Mouse (Mus musculus): Measurements from ENCODE around the gene Dok4. TPM values are rescaled to one million over a fixed set of nuclear protein-coding genes. Genes with fewer than 3 reads are reported as not detected.

The Dok4 gene
- total RNA-seq, 2 experiments from 2014 or later = 11.0 to 12.2 TPM

DNA sequence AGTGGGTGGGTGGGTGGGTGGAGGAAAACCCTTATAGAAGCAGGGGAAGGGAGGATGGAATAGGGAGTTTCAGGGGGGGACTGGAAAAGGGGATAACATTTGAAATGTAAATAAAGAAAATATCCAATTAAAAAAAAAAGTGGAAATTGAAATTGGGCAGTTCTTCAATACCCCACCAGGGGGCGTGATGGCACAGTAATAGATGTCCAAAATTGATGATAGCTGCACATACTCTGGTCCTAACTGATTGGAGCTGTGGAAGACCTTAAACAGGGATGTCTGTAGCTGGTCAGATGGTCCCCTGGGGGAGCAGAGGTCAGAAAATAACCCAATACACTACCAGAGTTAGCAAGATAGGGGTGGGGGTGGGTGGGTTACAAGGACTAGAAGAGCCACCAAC, 61.6 kb downstream of the Dok4 start:
- ATAC-seq (replicated peaks; ENCODE audit: low FRiP score, poor library complexity, severe bottlenecking) = no peak

Other genes starting within 250 kb of the Dok4 start
- gene Arl2bp, start 209.7 kb downstream of the Dok4 start, total RNA-seq (2015; ENCODE audit: low replicate concordance) = 23.8 and 27.2 TPM in 2 replicates
- gene Arl2bp, start 209.7 kb downstream of the Dok4 start, total RNA-seq (2017; ENCODE audit: low replicate concordance) = 29.4 and 36.1 TPM in 2 replicates
- not detected in 2 replicates for gene Pllp, start 180.1 kb downstream of the Dok4 start, total RNA-seq (2015; ENCODE audit: low replicate concordance)
- gene Pllp, start 180.1 kb downstream of the Dok4 start, total RNA-seq (2017; ENCODE audit: low replicate concordance) = not detected in 2 replicates
- gene Ccl22, start 130.7 kb downstream of the Dok4 start, total RNA-seq (2015; ENCODE audit: low replicate concordance) = 0.72 TPM in 1 of 2 replicates, not detected in the other
- gene Ccl22, start 130.7 kb downstream of the Dok4 start, total RNA-seq (2017; ENCODE audit: low replicate concordance) = 2.3 TPM in 1 of 2 replicates, not detected in the other
- 7.5 TPM in 1 of 2 replicates, not detected in the other for gene Cx3cl1, start 104.3 kb downstream of the Dok4 start, total RNA-seq (2015; ENCODE audit: low replicate concordance)
- 0.13 and 0.38 TPM in 2 replicates for gene Cx3cl1, start 104.3 kb downstream of the Dok4 start, total RNA-seq (2017; ENCODE audit: low replicate concordance)
- gene Ccl17, start 65.9 kb downstream of the Dok4 start, total RNA-seq (2015; ENCODE audit: low replicate concordance) = not detected in 2 replicates
- gene Ccl17, start 65.9 kb downstream of the Dok4 start, total RNA-seq (2017; ENCODE audit: low replicate concordance) = not detected in 2 replicates
- gene Coq9, start 38.0 kb downstream of the Dok4 start, total RNA-seq (2015; ENCODE audit: low replicate concordance) = 27.8 and 34.8 TPM in 2 replicates
- gene Coq9, start 38.0 kb downstream of the Dok4 start, total RNA-seq (2017; ENCODE audit: low replicate concordance) = 42.1 and 47.1 TPM in 2 replicates
- 27.4 and 66.7 TPM in 2 replicates for gene Ciapin1, start 38.0 kb downstream of the Dok4 start, total RNA-seq (2015; ENCODE audit: low replicate concordance)
- gene Ciapin1, start 38.0 kb downstream of the Dok4 start, total RNA-seq (2017; ENCODE audit: low replicate concordance) = 36.8 and 46.6 TPM in 2 replicates
- gene Polr2c, start 18.9 kb downstream of the Dok4 start, total RNA-seq (2015; ENCODE audit: low replicate concordance) = 34.0 and 42.2 TPM in 2 replicates
- 17.5 and 40.3 TPM in 2 replicates for gene Polr2c, start 18.9 kb downstream of the Dok4 start, total RNA-seq (2017; ENCODE audit: low replicate concordance)
- gene Ccdc102a, start 41.8 kb upstream of the Dok4 start, total RNA-seq (2015; ENCODE audit: low replicate concordance) = not detected in 2 replicates
- 0.15 and 0.51 TPM in 2 replicates for gene Ccdc102a, start 41.8 kb upstream of the Dok4 start, total RNA-seq (2017; ENCODE audit: low replicate concordance)
- gene Adgrg5, start 47.4 kb upstream of the Dok4 start, total RNA-seq (2015; ENCODE audit: low replicate concordance) = not detected in 2 replicates
- 0.39 TPM in 1 of 2 replicates, not detected in the other for gene Adgrg5, start 47.4 kb upstream of the Dok4 start, total RNA-seq (2017; ENCODE audit: low replicate concordance)
- gene Adgrg1, start 98.4 kb upstream of the Dok4 start, total RNA-seq (2015; ENCODE audit: low replicate concordance) = 29.3 and 55.9 TPM in 2 replicates
- gene Adgrg1, start 98.4 kb upstream of the Dok4 start, total RNA-seq (2017; ENCODE audit: low replicate concordance) = 12.4 and 14.4 TPM in 2 replicates
- 10.1 and 12.2 TPM in 2 replicates for gene Adgrg3, start 141.4 kb upstream of the Dok4 start, total RNA-seq (2015; ENCODE audit: low replicate concordance)
- 3.5 and 10.3 TPM in 2 replicates for gene Adgrg3, start 141.4 kb upstream of the Dok4 start, total RNA-seq (2017; ENCODE audit: low replicate concordance)
- gene Drc7, start 178.8 kb upstream of the Dok4 start, total RNA-seq (2015; ENCODE audit: low replicate concordance) = not detected in 2 replicates
- gene Drc7, start 178.8 kb upstream of the Dok4 start, total RNA-seq (2017; ENCODE audit: low replicate concordance) = 2.4 and 7.9 TPM in 2 replicates
- gene Katnb1, start 204.9 kb upstream of the Dok4 start, total RNA-seq (2015; ENCODE audit: low replicate concordance) = 8.8 and 10.8 TPM in 2 replicates
- gene Katnb1, start 204.9 kb upstream of the Dok4 start, total RNA-seq (2017; ENCODE audit: low replicate concordance) = 13.9 and 23.1 TPM in 2 replicates